ENCODE assay signal across 8 mouse cellular contexts in genomic region chr7:28179228-28179627, GRCm38 (mm10). TPM values are rescaled to one million over a fixed set of nuclear protein-coding genes. Genes with fewer than 3 reads are reported as not detected.
DNase-seq lines count a peak whose midpoint lies in the region; ATAC-seq lines count a peak whose summit lies in the region.

TSS of gene Dyrk1b (plus strand) at chr7:28179469.

- H3K27me3 ChIP-seq in forebrain, embryonic 14.5 days (replicated peaks; ENCODE audit: control insufficient read depth, insufficient read depth, low read length): no peaks in the 10 kb centered on the region
- H3K27me3 ChIP-seq in liver, embryonic 15.5 days: no peaks in the 10 kb centered on the region
- no peaks in the 10 kb centered on the region for H3K27me3 ChIP-seq in neural tube, embryonic 11.5 days (ENCODE audit: control insufficient read depth, insufficient read depth, low read length)
- H3K27me3 ChIP-seq in stomach, embryonic 16.5 days (ENCODE audit: control insufficient read depth, insufficient read depth, low read length): no peaks in the 10 kb centered on the region

- peak within 1 kb of the TSS; percentile 88 for H3K4me2 ChIP-seq in forebrain, embryonic 14.5 days (ENCODE audit: low read length)
- peak within 1 kb of the TSS; percentile 97 for H3K4me2 ChIP-seq in liver, embryonic 15.5 days
- H3K4me2 ChIP-seq in neural tube, embryonic 11.5 days (ENCODE audit: low read depth): peak within 1 kb of the TSS; percentile 78
- H3K4me2 ChIP-seq in stomach, embryonic 16.5 days (ENCODE audit: low read depth, low read length): peak within 1 kb of the TSS; percentile 96

- ATAC-seq in forebrain, embryonic 14.5 days: peak; percentile 91
- ATAC-seq in liver, embryonic 15.5 days (ENCODE audit: insufficient read depth): peak; percentile 81
- ATAC-seq in neural tube, embryonic 11.5 days (ENCODE audit: insufficient read depth, low FRiP score, low TSS enrichment): peak; percentile 90
- ATAC-seq in stomach, embryonic 16.5 days (ENCODE audit: insufficient read depth, low FRiP score): peak; percentile 92

- intact Hi-C loops in heart, postnatal 10 days (cut with DNase I): no loop called here

- peak within 1 kb of the TSS; percentile 98 for H3K4me3 ChIP-seq in forebrain, embryonic 14.5 days (ENCODE audit: low read depth, low read length)
- peak within 1 kb of the TSS; percentile 90 for H3K4me3 ChIP-seq in liver, embryonic 15.5 days (replicated peaks)
- H3K4me3 ChIP-seq in neural tube, embryonic 11.5 days (ENCODE audit: low read depth, low read length): peak within 1 kb of the TSS; percentile 93
- H3K4me3 ChIP-seq in stomach, embryonic 16.5 days (replicated peaks; ENCODE audit: low read length): peak within 1 kb of the TSS; percentile 98

- peak; percentile 99 for DNase-seq in ES-CJ7 (ENCODE audit: low read depth, low spot score)
- peak; percentile 98 for DNase-seq in cerebellum, adult 11-12 months
- peak; percentile 100 for DNase-seq in forebrain, embryonic 14.5 days (ENCODE audit: low spot score)
- peak; percentile 99 for DNase-seq in heart, postnatal 10 days
- DNase-seq in kidney, postnatal 4 days: peak; percentile 98 to 99
- DNase-seq in neural tube, embryonic 11.5 days (ENCODE audit: low spot score): peak; percentile 99

- peak within 1 kb of the TSS; percentile 97 for H3K27ac ChIP-seq in forebrain, embryonic 14.5 days (ENCODE audit: low read depth, low read length)
- peak within 1 kb of the TSS; percentile 84 for H3K27ac ChIP-seq in liver, embryonic 15.5 days (replicated peaks)
- peak within 1 kb of the TSS; percentile 88 for H3K27ac ChIP-seq in neural tube, embryonic 11.5 days (ENCODE audit: low read depth, low read length)
- H3K27ac ChIP-seq in stomach, embryonic 16.5 days (ENCODE audit: low read length): peak within 1 kb of the TSS; percentile 91

- peak within 1 kb of the TSS; percentile 96 for H3K9ac ChIP-seq in forebrain, embryonic 14.5 days (ENCODE audit: low read length)
- peak within 1 kb of the TSS; percentile 75 for H3K9ac ChIP-seq in liver, embryonic 15.5 days
- H3K9ac ChIP-seq in neural tube, embryonic 11.5 days (ENCODE audit: low read length): peak within 1 kb of the TSS; percentile 96
- H3K9ac ChIP-seq in stomach, embryonic 16.5 days (ENCODE audit: low read length): peak within 1 kb of the TSS; percentile 92

- no peaks in the 10 kb centered on the region for H3K9me3 ChIP-seq in forebrain, embryonic 14.5 days (replicated peaks; ENCODE audit: control insufficient read depth, low read length)
- no peaks in the 10 kb centered on the region for H3K9me3 ChIP-seq in liver, embryonic 15.5 days (replicated peaks)
- no peaks in the 10 kb centered on the region for H3K9me3 ChIP-seq in neural tube, embryonic 11.5 days (ENCODE audit: control insufficient read depth, low read length)
- no peaks in the 10 kb centered on the region for H3K9me3 ChIP-seq in stomach, embryonic 16.5 days (replicated peaks; ENCODE audit: control insufficient read depth, low read length)

- under 1% methylated on average over 25 of the region's 25 CpGs for WGBS in forebrain, embryonic 14.5 days
- WGBS in liver, embryonic 15.5 days (ENCODE audit: insufficient replicate concordance): under 1% methylated on average over 25 of the region's 25 CpGs
- under 1% methylated on average over 25 of the region's 25 CpGs for WGBS in neural tube, embryonic 11.5 days
- under 1% methylated on average over 25 of the region's 25 CpGs for WGBS in stomach, embryonic 16.5 days

- H3K4me1 ChIP-seq in forebrain, embryonic 14.5 days (ENCODE audit: control insufficient read depth, insufficient read depth, low read length): peaks cover 6% of the 10 kb centered on the region; the same call in 1 of the 2 replicates
- H3K4me1 ChIP-seq in liver, embryonic 15.5 days (replicated peaks): peaks cover 28% of the 10 kb centered on the region
- 0 out of 2 replicates have a peak, but pooled peaks cover 5% of the 10 kb centered on the region for H3K4me1 ChIP-seq in neural tube, embryonic 11.5 days (ENCODE audit: control insufficient read depth, insufficient read depth, low read length)
- H3K4me1 ChIP-seq in stomach, embryonic 16.5 days (ENCODE audit: control insufficient read depth, insufficient read depth, low read length): peaks cover 7% of the 10 kb centered on the region

- peaks cover 71% of the 10 kb centered on the region for H3K36me3 ChIP-seq in forebrain, embryonic 14.5 days (ENCODE audit: control insufficient read depth, insufficient read depth, low read length)
- H3K36me3 ChIP-seq in liver, embryonic 15.5 days (replicated peaks): peaks cover 73% of the 10 kb centered on the region
- H3K36me3 ChIP-seq in neural tube, embryonic 11.5 days (ENCODE audit: control insufficient read depth, insufficient read depth, low read length): peaks cover 23% of the 10 kb centered on the region
- peaks cover 15% of the 10 kb centered on the region for H3K36me3 ChIP-seq in stomach, embryonic 16.5 days (ENCODE audit: control insufficient read depth, insufficient read depth, low read length)

RNA-seq across cellular contexts. Expression of gene Dyrk1b, which starts in this region (rescaled TPM):
- 9.9 and 13.7 TPM in 2 replicates for polyA plus RNA-seq in forebrain, embryonic 14.5 days (2014; fragmentation: Nextera tagmentation; extraction: Ambion mirVana)
- total RNA-seq in heart, postnatal 10 days (2021): 10 to 100 TPM; 32.2 to 35.6 TPM
- polyA plus RNA-seq in liver, embryonic 15.5 days (2015; fragmentation: Nextera tagmentation; extraction: Ambion mirVana): 2.3 and 2.7 TPM in 2 replicates
- polyA plus RNA-seq in neural tube, embryonic 11.5 days (2014; fragmentation: Nextera tagmentation; extraction: Ambion mirVana): 19.5 and 19.6 TPM in 2 replicates
- 6.2 and 7.0 TPM in 2 replicates for polyA plus RNA-seq in stomach, embryonic 16.5 days (2015; fragmentation: Nextera tagmentation; extraction: Ambion mirVana)

Comparison
In these comparisons a context has a peak if more than half of its experiments do, and no peak if none do; other contexts are left out.
1. Peak in every context shown above with its lines: DNase-seq, ATAC-seq, H3K4me3 ChIP-seq and H3K27ac ChIP-seq.